Mouse (Mus musculus) large intestine, adult 2 months (tissue): Measurements from ENCODE around the gene Gm13287. TPM values are rescaled to one million over a fixed set of nuclear protein-coding genes. Genes with fewer than 3 reads are reported as not detected.

Experiments used
- polyA plus RNA-seq: library from polyadenylated mRNA; depleted of rRNA; stranded (reverse); fragments of >200 nt; gene quantifications from 2 replicates; pipeline ENCODE4 v1.2.3, GENCODE M21; 2012; rRNA removed

The Gm13287 gene
- polyA plus RNA-seq, 1 experiment = not detected

Other genes starting within 250 kb of the Gm13287 start
- gene Ifna15, start 245.0 kb upstream of the Gm13287 start, polyA plus RNA-seq = not detected in 2 replicates
- gene Ifna14, start 231.5 kb upstream of the Gm13287 start, polyA plus RNA-seq = not detected in 2 replicates
- gene Ifna9, start 210.9 kb upstream of the Gm13287 start, polyA plus RNA-seq = not detected in 2 replicates
- not detected in 2 replicates for gene Ifna12, start 199.9 kb upstream of the Gm13287 start, polyA plus RNA-seq
- gene C87499, start 168.8 kb upstream of the Gm13287 start, polyA plus RNA-seq = not detected in 2 replicates
- gene Ifna13, start 158.8 kb upstream of the Gm13287 start, polyA plus RNA-seq = not detected in 2 replicates
- not detected in 2 replicates for gene Ifna16, start 126.3 kb upstream of the Gm13287 start, polyA plus RNA-seq
- not detected in 2 replicates for gene Ifna2, start 119.3 kb upstream of the Gm13287 start, polyA plus RNA-seq
- gene Ifnab, start 111.9 kb upstream of the Gm13287 start, polyA plus RNA-seq = not detected in 2 replicates
- gene Gm26566, start 81.4 kb upstream of the Gm13287 start, polyA plus RNA-seq = 0.15 and 0.21 TPM in 2 replicates
- 7.2 and 12.3 TPM in 2 replicates for gene Klhl9, start 80.8 kb upstream of the Gm13287 start, polyA plus RNA-seq
- gene Gm13271, start 48.4 kb upstream of the Gm13287 start, polyA plus RNA-seq = not detected in 2 replicates
- not detected in 2 replicates for gene Gm13283, start 43.1 kb upstream of the Gm13287 start, polyA plus RNA-seq
- gene Gm13290, start 29.4 kb upstream of the Gm13287 start, polyA plus RNA-seq = not detected in 2 replicates
- gene Gm13289, start 26.3 kb upstream of the Gm13287 start, polyA plus RNA-seq = not detected in 2 replicates
- not detected in 2 replicates for gene Gm13272, start 23.4 kb upstream of the Gm13287 start, polyA plus RNA-seq
- gene Ifnz, start 21.1 kb upstream of the Gm13287 start, polyA plus RNA-seq = not detected in 2 replicates
- not detected in 2 replicates for gene Gm13276, start 17.5 kb upstream of the Gm13287 start, polyA plus RNA-seq
- not detected in 2 replicates for gene Gm13277, start 14.6 kb upstream of the Gm13287 start, polyA plus RNA-seq
- not detected in 2 replicates for gene Gm13278, start 11.7 kb upstream of the Gm13287 start, polyA plus RNA-seq
- gene Gm13275, start 8.8 kb upstream of the Gm13287 start, polyA plus RNA-seq = not detected in 2 replicates
- not detected in 2 replicates for gene Gm13279, start 5.9 kb upstream of the Gm13287 start, polyA plus RNA-seq
- gene Gm13285, start 3.6 kb upstream of the Gm13287 start, polyA plus RNA-seq = not detected in 2 replicates
- gene Gm13288, start 2.3 kb downstream of the Gm13287 start, polyA plus RNA-seq = not detected in 2 replicates
- gene Ifna7, start 13.0 kb downstream of the Gm13287 start, polyA plus RNA-seq = not detected in 2 replicates
- gene Ifna11, start 16.7 kb downstream of the Gm13287 start, polyA plus RNA-seq = not detected in 2 replicates
- not detected in 2 replicates for gene Ifna6, start 24.2 kb downstream of the Gm13287 start, polyA plus RNA-seq
- not detected in 2 replicates for gene Ifna5, start 32.3 kb downstream of the Gm13287 start, polyA plus RNA-seq
- gene Ifna4, start 38.6 kb downstream of the Gm13287 start, polyA plus RNA-seq = not detected in 2 replicates
- not detected in 2 replicates for gene Ifna1, start 46.8 kb downstream of the Gm13287 start, polyA plus RNA-seq
- gene Ifne, start 76.9 kb downstream of the Gm13287 start, polyA plus RNA-seq = not detected in 2 replicates